Mouse (Mus musculus): ENCODE results near the gene Rarg.

DNA sequence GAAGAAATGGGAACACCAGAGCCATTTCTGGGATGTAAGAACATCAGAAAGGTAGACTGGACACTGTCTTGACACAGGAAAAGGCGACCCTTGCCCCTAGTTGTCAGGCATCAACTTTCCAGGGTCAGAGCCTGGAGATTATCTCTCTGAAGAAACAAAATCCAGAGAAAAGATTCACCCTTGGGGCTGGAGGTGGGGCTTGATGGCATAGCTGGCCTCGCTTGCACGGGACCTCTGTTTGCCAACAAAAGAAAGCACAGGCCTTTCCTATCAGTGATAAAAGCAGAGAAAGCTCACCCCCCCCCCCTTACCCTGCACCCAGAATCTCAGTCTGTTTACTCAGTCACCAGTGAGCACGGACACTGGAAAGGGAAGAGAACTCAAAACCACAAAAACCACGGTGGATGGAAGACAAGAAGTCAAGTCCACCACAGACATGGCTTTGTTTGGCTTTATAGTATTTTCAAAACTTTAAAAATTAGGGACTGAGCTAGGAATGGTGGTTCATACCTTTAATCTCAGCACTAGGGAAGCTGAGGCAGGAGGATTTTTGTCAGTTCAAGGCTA, 64.4 kb downstream of the Rarg start:
- TF ChIP-seq CTCF (IDR thresholded peaks at IDR 0.05; ENCODE audit: low read depth) (no peak), EP300 (IDR thresholded peaks at IDR 0.05; ENCODE audit: low read depth) (no peak)
